Mouse (Mus musculus) gonadal fat pad, adult 2 months (tissue): ENCODE data around the gene Smg1. TPM values are rescaled to one million over a fixed set of nuclear protein-coding genes. Genes with fewer than 3 reads are reported as not detected.

ENCODE experiments used
- DNase-seq: peaks from one replicate; pipeline ENCODE4 v3.0.0-alpha.2; 2012; ENCODE audit warnings: low read depth
- polyA plus RNA-seq: library from polyadenylated mRNA; depleted of rRNA; stranded (reverse); fragments of >200 nt; gene quantifications from 2 replicates; pipeline ENCODE4 v1.2.3, GENCODE M21; 2012; rRNA removed

Smg1 gene
- 33.3 and 37.6 TPM in 2 replicates for polyA plus RNA-seq

DNA sequence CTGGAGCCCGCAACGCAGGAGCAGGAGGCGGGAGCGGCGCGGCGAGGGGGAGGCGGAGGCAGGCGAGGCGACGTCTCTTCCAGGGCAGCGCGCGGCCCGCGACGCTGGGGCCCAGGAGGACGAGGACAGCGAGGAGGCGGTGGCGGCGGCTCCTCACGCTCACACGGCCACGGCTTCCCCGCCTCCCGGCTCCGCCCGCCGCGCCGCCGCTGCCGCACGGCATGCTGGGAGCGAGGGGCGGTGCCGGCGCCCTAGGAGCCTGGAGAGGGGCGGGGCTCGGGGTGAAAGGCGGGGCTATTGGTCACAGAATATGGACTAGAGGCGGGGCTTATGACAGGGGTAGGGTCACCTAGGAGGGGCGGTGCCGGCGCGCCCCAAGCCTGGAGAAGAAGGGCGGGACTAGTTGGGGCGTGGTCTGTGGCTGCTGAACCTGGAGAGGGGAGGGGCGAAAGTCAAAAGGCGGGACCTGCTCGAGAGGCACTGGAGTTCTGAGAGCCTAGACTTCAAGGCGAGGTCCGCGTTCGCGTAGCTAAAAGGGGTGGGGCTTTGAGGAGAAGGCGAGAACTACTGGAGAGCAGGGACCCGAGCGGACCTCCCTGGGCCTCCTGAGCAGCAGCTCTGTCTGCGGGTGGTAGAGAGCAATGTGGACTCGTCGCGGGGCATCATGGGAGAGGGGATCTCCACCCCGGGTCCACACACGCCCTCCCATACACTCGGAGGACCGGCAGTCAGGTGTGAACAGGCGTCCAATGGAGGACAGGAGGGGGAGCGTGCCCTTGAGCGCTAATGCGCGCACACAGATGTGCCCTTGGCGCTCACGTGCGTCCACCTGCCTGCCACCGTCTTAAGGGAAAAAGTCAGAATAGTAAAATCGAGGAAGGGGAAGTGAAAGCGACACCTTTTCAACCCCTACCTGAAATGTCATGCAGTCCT, at the start of gene Smg1:
Smg1 (minus strand) TSS at position 218 of the 933 bp plus-strand sequence.
- peak; percentile 85 for DNase-seq

DNA sequence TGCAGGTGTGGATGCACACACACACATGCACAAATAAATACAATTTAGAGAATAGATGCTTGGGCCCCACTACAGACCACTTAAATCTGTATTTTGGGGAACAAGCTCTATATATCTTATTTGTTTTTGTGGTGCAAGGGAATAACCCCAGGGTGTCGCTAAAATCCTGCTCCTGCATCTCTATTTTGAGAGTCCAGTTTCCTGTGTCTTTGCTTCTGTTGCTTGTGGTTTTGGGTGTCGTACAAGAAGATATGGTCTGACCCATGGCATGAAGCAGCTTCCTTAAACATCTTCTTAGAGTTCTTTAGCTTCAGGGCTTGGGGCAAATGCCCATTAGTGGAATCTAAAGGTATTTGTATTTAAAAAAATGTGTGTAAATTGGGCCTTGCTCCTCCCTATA, 39.7 kb upstream of the Smg1 start:
- no peak for DNase-seq

DNA sequence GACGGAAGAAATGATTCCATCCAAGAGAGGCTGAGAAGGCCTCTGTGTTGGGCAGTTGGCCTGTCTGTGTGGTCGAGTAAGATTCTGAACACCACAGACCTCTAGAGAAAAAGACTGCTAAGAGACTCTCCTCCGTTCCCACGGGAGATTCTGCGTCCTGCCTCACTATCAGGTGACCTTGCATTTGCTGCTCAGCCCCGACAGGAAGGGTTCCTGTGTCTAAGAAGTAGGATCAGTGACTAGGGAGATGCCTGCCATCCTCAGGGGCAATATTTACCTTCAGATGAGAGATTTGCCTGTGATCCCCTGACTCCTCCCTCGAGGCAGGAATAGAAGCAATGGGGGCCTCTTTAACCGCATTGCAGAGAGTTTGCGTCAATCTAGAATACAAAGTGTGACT, 39.1 kb upstream of the Smg1 start:
- no peak for DNase-seq

DNA sequence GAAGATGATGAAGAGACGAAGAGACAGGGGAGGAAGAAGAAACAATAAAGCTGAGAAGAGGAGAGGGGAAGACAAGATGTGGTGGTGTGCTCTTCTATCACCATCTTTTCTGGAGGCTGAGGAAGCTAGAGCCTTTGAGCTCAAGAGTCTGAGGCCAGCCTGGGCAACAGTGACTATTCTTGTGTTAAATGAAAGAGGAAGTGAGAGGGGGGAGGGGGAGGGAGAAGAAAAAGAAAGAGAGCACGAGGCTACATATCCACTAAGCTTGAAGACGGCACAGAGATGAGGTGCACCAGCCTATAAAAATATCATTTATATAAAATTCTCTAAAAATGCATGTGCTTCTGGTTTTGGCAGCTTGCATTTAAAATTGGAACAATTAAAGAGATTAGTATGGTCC, 36.1 kb upstream of the Smg1 start:
- DNase-seq: no peak

DNA sequence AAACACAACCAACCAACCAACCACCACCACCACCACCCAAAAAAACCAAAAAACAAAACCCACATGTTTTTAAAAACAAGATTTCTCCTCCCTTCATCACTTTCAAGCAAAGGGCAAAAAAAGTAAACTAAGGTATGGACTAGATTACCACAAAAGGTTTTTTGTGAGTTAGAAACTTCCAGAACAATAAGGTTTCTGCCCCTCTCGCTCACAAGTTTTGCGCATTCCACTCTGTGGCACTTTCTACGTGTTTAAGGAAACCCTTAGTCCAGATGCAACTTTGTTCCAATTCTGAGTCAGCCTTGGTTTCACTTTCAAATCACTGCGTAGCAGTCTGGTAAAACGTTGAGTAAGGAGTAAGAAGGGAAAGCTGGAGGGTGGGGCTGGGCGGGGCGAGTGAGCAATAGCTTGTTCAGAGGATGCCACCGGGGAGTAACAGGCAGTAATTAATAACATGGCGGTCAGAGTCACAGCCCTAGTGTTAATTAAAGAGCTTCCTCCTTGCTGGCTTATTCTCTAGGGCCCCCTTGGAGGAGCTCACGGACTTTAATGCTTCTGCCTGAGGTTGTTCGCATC, 34.0 kb upstream of the Smg1 start:
- DNase-seq: no peak

DNA sequence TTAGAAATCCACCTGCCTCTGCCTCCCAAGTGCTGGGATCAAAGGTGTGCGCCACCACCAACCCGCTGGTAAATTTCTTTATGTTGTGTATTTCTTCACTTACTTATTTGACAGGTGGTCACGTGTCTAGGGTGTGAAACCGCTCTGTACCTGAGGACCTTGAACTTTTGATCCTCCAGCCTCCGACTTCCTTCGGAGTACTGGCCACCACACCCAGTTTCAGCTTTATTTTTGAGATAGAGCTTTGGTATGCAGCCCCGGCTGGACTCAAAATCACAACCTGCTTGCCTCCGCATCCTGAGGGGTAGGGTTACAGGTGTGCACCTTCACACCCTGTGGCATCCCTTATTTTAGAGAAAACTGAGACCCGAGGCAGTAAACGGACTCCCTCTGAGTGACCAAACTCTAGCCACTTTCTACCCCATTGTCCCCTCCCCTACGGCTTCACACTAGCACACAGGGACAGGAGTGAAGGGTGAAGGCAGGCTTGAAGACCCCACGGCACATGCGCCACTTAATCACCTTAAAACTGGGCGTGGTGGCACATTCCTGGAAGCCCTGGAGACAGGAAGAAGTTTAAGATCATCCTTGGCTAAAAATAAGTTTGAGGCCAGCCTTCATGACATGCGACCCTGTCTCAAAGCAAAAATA, 33.3 kb upstream of the Smg1 start:
- DNase-seq: no peak

DNA sequence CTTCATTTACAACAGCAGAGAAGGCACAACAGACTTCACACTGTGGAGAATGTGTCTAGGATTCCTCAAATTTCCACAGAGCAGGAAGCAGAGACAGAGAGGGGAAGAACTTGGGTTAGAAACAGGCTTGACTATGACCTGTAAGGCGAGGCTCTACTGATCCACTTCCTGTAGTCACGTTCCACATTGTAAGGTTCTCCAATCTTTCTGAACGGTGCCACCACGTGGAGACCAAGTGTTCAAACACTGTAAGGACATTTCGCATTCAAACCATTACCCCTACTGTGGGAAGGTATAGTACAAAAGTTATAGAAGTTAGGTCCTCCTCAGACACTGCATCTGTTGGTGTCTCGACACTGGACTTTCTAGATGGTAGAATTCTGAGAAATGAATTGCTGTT, 31.8 kb upstream of the Smg1 start:
- DNase-seq: no peak

DNA sequence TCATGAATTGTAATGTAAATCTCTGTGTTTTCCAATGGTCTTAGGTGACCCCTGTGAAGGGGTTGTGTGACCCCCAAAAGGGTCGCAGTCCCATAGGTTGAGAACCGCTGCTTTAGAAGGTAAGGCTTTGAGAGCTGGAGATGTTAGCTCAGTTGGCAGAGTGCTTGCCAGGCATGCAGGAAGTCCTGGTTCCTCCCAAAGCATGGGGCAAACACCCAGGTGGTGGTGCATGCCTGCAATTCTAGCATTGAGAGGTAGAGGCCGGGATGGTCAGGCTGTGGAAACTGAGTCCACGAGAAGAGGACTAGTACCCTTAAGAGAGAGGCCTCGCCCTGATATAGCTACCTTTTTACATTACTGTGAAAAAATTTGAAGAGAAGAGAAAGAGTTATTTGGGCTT, 31.4 kb upstream of the Smg1 start:
- DNase-seq: no peak

DNA sequence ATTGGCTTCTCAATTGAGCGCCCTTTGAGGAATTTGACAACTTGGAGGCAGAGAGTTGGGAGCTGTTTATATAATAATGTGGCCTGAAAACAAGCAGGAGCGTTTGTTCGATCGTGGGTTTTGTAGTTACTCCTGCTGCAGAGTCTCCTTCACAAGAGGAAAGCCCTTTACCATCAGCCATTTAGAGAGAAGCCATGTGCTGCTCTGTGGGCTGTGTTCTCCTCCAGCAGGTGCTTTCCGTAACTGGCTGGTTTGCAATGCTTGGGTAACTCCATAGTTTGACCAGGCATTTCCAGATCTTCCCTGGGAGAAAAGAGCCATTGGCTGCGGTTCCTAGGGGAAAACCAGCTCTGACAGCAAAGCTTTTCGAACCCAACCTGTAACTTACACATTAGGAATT, 30.7 kb upstream of the Smg1 start:
- no peak for DNase-seq

DNA sequence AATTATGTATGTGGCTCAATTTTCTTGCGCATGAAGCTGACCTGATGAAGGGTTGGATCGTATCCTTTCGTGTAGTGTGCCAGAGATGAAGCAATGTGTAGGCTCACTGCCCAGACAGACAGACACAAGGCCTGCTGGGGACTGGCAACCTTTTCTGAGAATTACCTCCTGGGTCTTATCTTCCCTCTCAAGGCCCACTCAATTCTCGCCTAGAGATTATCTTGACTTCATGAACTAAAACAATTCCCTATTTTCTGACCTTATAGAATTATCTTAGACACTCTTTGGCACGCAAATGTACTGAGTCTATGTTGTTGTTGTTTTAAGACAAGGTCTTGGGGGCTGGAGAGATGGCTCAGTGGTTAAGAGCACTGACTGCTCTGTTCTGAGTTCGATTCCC, 22.6 kb upstream of the Smg1 start:
- DNase-seq: peak; percentile 85

DNA sequence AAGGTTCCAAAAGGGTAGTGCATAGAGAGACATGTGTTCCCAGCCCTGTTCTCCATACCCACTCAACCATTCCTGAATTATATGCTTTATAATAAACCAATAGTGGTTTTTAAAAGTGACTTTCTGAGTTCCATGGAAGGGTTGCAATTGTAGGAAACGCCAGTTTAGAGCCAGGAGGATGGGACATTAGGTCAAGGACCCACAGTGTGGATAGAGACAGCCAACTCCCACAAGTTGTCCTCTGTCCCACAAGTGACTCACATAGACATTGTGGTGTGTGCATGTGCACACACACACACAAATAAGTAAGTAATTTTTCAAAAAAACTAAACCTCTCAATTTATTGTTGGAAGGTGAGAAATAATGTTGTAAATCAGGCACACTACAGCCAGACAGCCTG, 20.1 kb upstream of the Smg1 start:
- no peak for DNase-seq

DNA sequence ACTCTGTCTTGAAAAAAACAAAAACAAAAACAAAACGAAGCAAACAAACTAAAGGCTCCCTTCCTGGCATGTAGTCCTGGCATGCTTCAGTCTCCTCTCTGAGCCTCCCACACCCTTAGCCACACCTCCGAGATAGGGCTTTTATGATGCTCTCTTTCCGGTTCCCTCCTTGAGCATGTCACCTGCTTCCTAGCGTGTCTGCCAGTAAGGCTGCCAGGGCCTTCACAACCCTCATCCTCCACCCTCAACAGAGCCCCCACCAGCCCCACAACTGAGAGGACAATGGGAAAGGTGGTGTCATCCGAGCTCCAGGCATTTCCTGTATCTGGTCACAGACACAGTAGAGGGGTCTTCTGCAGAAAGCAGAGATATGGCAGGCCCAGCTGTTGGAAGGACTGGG, 18.9 kb upstream of the Smg1 start:
- no peak for DNase-seq

DNA sequence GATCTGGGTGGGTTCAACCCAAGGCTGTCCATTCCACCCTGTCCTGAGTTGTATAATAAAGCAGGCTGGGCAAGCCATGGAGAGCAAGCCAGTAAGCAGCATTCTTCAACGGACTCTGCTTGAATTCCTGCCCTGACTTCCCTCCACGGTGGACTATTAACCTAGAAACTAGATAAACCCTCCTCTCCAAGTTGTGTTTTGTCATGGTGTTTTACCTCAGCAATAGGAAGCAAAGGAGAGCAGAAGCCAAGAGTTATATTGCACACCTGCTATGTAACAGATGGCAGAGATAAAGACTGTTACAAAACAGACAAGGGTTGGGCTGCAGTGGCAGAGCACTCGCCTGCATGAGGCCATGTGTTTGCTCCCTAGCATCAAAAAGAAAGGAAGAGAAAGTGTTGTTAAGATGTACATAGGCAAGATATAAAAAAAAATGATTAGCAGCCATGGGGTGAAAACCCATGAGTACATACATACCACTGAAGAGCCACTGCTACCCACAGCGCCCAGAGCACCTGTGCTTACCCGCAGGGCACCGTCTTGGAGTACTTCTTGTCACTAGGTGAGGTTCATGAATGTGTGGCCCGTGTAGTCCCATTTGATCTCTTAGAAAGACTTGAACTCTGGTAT, 16.3 kb upstream of the Smg1 start:
- DNase-seq: peak; percentile 82

DNA sequence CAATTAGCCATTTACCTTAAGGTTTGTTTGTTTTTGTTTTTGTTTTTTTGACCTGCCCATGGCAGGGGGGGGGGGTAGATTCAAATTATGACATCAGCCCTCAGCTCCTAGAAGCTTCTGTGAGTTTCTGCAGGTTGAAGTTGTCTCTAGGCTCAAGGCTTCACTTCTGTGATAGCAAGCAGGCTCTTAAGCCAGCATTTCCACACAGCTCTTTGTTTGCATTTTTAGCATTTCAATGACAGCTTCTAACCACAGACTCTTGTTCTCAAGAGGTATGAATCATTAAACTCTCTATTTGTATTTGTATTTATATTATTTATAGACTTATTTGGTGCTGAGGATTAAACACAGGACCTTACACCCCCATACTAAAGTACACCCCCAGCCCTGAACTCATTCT, 15.0 kb upstream of the Smg1 start:
- no peak for DNase-seq

DNA sequence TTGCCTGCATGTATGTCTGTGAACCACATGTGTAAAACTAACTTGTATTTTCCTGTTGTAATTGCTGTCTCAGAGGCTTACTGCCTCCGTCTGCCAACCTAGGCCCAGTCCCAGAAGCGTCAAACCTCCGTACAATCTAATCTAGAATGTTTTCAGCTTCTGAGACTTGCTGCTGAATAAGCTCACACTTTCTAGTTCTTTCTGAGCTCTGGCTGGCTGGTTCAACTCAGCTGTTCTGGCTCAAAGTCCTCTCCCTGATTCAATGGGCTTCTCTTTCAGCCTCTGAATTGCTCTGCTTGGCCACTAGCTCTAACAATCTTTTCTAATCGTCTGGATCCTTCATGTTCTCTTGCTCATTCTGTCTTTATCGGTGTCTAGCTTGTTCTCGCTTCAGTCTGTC, 13.3 kb upstream of the Smg1 start:
- no peak for DNase-seq

DNA sequence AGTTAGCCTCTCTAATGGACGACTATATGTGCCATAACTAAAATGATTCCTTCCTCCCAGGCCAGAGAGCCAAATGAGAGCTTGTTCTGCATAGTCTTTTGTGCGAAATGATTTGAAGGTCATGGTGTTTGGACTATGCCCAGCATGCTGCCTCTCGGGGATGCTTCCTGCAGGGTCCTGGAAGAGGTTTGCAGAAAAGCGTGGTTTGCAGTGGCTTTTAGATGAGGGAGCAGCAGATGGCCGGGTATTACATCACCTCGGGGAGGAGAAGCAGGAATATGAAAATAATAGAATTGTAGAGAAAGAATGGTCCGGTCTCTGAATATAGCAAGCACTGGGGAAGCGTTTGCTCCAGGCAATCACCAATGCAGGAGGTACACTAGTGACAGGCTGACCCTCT, 11.0 kb upstream of the Smg1 start:
- no peak for DNase-seq

DNA sequence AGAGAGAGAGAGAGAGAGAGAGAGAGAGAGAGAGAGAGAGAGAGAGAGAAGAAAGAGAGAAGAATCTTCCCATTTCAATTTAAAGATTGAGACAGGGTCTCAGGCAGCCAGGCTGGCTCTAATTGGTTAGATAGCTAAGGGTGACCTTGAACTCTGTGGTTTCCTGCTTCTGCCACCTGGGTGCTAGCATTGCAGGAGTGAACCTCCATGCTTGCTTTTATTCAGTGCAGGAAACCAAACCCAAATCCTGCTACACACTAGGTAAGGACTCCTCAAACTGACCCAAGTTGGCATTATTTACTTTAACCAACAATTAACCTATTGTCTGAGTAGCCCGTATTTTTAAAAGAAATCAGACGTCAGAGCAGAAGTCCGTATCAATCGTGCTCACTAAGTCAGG, 10.5 kb upstream of the Smg1 start:
- no peak for DNase-seq

DNA sequence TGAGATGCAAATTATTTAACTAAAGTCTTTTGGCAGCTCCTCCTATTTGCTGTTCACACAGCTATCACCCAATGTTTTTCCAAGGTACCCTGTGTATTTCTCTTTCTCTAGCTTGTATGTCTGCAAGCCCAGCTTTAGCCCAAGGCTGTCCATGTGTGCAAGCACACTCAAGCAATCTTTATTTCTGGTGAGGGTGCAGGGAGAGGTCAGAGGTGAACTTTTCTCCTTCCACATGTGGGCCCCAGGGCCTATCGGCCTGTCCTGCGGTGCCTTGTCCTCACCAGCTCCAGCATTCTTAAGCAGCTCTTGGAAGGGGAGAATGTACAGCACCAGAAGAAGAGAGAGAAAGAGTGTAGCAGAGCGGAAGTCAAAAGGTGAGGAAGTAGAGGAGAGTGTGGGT, 9.5 kb upstream of the Smg1 start:
- no peak for DNase-seq

DNA sequence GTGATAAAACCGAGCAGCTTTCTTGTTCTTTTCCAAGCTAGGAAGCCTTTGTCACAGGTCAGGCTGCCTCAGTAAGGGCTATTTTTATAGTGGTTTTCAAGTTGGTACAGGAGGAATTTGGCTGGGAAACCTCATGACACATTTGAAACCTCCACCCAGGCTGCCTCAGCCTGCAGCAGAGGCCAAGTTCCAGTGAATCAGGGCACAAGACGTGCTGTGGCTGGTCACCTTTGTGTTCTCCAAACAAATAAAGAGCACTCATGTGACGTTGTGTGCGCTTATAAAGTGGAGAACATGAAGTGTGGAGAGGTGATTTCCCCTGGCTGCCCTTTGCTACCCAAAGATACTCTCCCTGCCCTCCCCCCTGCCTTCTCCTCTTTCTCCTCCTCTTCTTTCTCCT, 8.9 kb upstream of the Smg1 start:
- peak; percentile 81 for DNase-seq

DNA sequence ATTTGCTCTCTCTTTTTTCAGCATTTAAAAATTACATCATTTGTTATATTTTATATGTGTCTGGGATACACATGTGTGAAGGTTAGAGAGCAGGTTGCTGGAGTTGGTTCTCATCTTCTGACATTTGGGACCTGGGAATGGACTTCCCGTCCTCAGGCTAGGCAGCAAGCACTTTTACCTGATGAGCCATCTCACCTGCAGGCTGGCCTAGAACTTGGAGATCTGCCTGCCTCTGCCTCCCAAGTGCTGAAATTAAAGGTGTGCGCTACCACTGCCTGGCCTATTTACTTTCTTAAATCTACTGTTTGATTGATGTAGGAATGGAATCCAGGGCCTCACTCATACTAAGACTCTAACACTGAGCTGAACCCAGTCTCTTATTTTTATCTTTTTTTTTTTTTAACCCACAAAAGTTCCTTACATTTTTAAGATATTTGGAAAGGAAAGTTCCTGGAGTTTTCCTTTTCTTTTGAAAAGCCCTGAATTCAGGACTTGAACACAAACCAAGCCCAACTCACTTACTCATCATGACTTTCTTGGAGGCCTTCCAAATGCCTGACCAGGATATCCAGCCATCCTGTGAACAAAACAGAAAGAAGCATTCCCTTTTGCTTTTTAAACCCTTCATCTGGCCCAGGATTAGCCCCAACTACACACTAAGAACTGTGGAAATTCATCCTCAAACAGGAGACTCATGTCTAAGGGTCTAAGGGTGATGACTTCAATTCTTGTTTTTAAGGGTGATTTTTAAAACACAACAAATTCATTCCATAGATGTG, 8.1 kb upstream of the Smg1 start:
- DNase-seq: no peak

DNA sequence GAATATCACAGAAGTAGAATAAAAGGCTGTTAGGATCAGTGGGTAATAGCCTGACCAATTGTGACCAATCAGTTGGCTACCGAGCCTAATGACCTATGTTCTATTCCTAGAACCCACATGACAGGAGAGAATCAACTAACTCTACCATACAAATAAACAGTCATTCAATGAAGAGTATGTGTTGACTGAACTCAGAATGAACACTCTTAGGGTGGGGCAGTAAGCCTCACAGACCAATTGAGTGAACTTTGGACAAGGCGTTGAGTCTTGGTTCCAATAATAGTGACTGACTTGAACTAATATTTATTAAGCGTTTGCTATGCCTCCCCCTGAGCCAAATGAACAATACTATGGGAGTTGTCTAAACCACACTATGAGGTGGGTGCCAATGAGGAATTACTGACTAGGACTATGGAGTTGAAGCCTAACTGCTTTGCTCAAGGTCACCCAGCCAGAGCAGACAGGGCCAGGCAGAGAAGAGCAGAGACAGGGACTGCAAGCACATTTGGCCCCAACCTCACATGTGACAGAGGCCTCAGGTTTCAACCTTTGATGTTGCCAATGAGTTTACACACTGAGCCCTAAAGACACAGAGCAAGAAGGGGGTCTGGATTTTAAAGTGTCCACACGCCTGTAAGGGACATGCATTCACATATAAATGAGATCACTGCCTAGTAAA, 7.2 kb upstream of the Smg1 start:
- DNase-seq: no peak
